Mouse (Mus musculus): Measurements from ENCODE around the gene Cacna2d3. TPM values are rescaled to one million over a fixed set of nuclear protein-coding genes. Genes with fewer than 3 reads are reported as not detected.

Cacna2d3 gene
- total and polyA plus RNA-seq, 3 experiments: not detected

GRCm38 (mm10) chr14:29362448-29362847 is 359.2 kb downstream of the Cacna2d3 start:
- Histone ChIP-seq H3K9ac (ENCODE audit: insufficient read depth, low read depth) (no peak overlapping the region), H3K9me3 (replicated peaks; ENCODE audit: low read length) (peaks cover 28% of the 10 kb centered on the region), H3K27me3 (replicated peaks) (no peaks in the 10 kb centered on the region), H3K4me2 (ENCODE audit: insufficient read depth, low read depth, poor library complexity, severe bottlenecking) (no peak overlapping the region), H3K4me1 (ENCODE audit: control insufficient read depth in 1 of 2, insufficient read depth in 2 of 2) (no peaks in the 10 kb centered on the region), H3K27ac (ENCODE audit: insufficient read depth, low read depth) (no peak overlapping the region), H3K4me3 (replicated peaks in 1 of 3; ENCODE audit: low read depth in 2 of 3, low read length in 2 of 3, poor library complexity in 1 of 3) (no peak overlapping the region), H3K36me3 (replicated peaks in 1 of 2; ENCODE audit: control insufficient read depth in 1 of 2, insufficient read depth in 1 of 2, low read length in 1 of 2) (no peaks in the 10 kb centered on the region), H3K79me2 (replicated peaks; ENCODE audit: control insufficient read depth, extremely low read depth, insufficient read depth, poor library complexity, severe bottlenecking) (no peaks in the 10 kb centered on the region)
- no peak for DNase-seq (ENCODE audit: extremely low read depth)
- TF ChIP-seq MYC (IDR thresholded peaks at IDR 0.05; ENCODE audit: low read depth, low read length) (no peak), RCOR1 (conservative IDR thresholded peaks at IDR 0.05; ENCODE audit: low read depth, low read length) (no peak), POLR2A (IDR thresholded peaks at IDR 0.05; ENCODE audit: low read depth, low read length) (no peak), HCFC1 (IDR thresholded peaks at IDR 0.05; ENCODE audit: low read depth, low read length) (no peak), UBTF (IDR thresholded peaks at IDR 0.05; ENCODE audit: low read depth, low read length) (no peak), IRF4 (IDR thresholded peaks at IDR 0.05; ENCODE audit: low read depth, low read length) (no peak)
- in situ Hi-C loops (cut with MboI; ENCODE audit: low pct_ligation_motif_present, low pct_unique_long_range_greater_than_20kb, low sequenced_read_pairs): no loop called here
- dilution Hi-C loops (cut with MboI; ENCODE audit: extremely low pct_ligation_motif_present, extremely low pct_unique_long_range_greater_than_20kb, low sequenced_read_pairs): no loop called here

DNA sequence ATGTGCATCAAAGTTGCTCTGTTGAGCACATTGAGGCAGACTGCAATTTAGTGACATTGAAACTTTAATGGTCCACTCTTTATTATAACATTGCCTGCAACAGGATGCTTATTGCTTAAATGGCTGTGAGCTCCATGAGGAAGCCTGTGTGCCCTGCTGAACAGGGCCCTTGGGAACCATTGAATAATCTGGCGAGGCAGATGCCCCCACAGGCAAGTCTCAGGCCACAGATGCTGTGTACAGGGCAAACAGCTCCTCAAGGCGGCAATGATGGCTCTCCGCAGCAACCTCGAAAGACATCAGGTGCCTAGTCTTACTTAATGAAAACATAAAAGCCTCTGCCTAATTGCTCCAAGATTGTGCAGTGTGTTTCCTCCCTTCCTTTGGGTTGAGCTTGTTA is 371.0 kb downstream of the Cacna2d3 start:
- no peak overlapping the region for H3K27ac ChIP-seq (ENCODE audit: insufficient read depth, low read depth)
- H3K4me2 ChIP-seq (ENCODE audit: insufficient read depth, low read depth, poor library complexity, severe bottlenecking): no peak overlapping the region
- dilution Hi-C loops (cut with MboI; ENCODE audit: extremely low pct_ligation_motif_present, extremely low pct_unique_long_range_greater_than_20kb, low sequenced_read_pairs) (no loop called here), in situ Hi-C loops (cut with MboI; ENCODE audit: low pct_ligation_motif_present, low pct_unique_long_range_greater_than_20kb, low sequenced_read_pairs) (no loop called here)
- no peak for DNase-seq (ENCODE audit: extremely low read depth)
- no peaks in the 10 kb centered on the region for H3K36me3 ChIP-seq (replicated peaks in 1 of 2; ENCODE audit: control insufficient read depth in 1 of 2, insufficient read depth in 1 of 2, low read length in 1 of 2)
- H3K4me1 ChIP-seq (ENCODE audit: control insufficient read depth in 1 of 2, insufficient read depth in 2 of 2): no peaks in the 10 kb centered on the region
- no peaks in the 10 kb centered on the region for H3K79me2 ChIP-seq (replicated peaks; ENCODE audit: control insufficient read depth, extremely low read depth, insufficient read depth, poor library complexity, severe bottlenecking)
- TF ChIP-seq RCOR1 (conservative IDR thresholded peaks at IDR 0.05; ENCODE audit: low read depth, low read length) (no peak), GABPA (IDR thresholded peaks at IDR 0.05; ENCODE audit: insufficient replicate concordance, low read depth, low read length) (no peak), USF2 (conservative IDR thresholded peaks at IDR 0.05; ENCODE audit: low read depth, low read length) (no peak), CHD1 (IDR thresholded peaks at IDR 0.05; ENCODE audit: low read depth, low read length) (no peak), CHD2 (IDR thresholded peaks at IDR 0.05; ENCODE audit: low read length) (no peak), MAX (IDR thresholded peaks at IDR 0.05; ENCODE audit: low read length) (no peak), JUND (conservative IDR thresholded peaks at IDR 0.05; ENCODE audit: low read depth, low read length) (no peak), POLR2AphosphoS2 (IDR thresholded peaks at IDR 0.05; ENCODE audit: low read depth, low read length) (no peak)
- H3K9ac ChIP-seq (ENCODE audit: insufficient read depth, low read depth): no peak overlapping the region
- no peaks in the 10 kb centered on the region for H3K27me3 ChIP-seq (replicated peaks)
- no peak overlapping the region for H3K4me3 ChIP-seq (replicated peaks in 1 of 3; ENCODE audit: low read depth in 2 of 3, low read length in 2 of 3, poor library complexity in 1 of 3)
- peaks cover 49% of the 10 kb centered on the region for H3K9me3 ChIP-seq (replicated peaks; ENCODE audit: low read length)

GRCm38 (mm10) chr14:29341581-29341980 is 380.1 kb downstream of the Cacna2d3 start:
- Histone ChIP-seq H3K79me2 (replicated peaks; ENCODE audit: control insufficient read depth, extremely low read depth, insufficient read depth, poor library complexity, severe bottlenecking) (no peaks in the 10 kb centered on the region), H3K36me3 (replicated peaks in 1 of 2; ENCODE audit: control insufficient read depth in 1 of 2, insufficient read depth in 1 of 2, low read length in 1 of 2) (no peaks in the 10 kb centered on the region), H3K27me3 (replicated peaks) (no peaks in the 10 kb centered on the region), H3K9ac (ENCODE audit: insufficient read depth, low read depth) (no peak overlapping the region), H3K4me3 (replicated peaks in 1 of 3; ENCODE audit: low read depth in 2 of 3, low read length in 2 of 3, poor library complexity in 1 of 3) (no peak overlapping the region), H3K4me2 (ENCODE audit: insufficient read depth, low read depth, poor library complexity, severe bottlenecking) (no peak overlapping the region), H3K27ac (ENCODE audit: insufficient read depth, low read depth) (no peak overlapping the region), H3K4me1 (ENCODE audit: control insufficient read depth in 1 of 2, insufficient read depth in 2 of 2) (no peaks in the 10 kb centered on the region), H3K9me3 (replicated peaks; ENCODE audit: low read length) (peaks cover 46% of the 10 kb centered on the region)
- TF ChIP-seq E2F4 (IDR thresholded peaks at IDR 0.05; ENCODE audit: insufficient replicate concordance, low read depth, low read length) (no peak), CHD2 (IDR thresholded peaks at IDR 0.05; ENCODE audit: low read length) (no peak), RAD21 (IDR thresholded peaks at IDR 0.05; ENCODE audit: low read depth, low read length) (no peak), ELF1 (IDR thresholded peaks at IDR 0.05; ENCODE audit: low read depth, low read length) (no peak)
- dilution Hi-C loops (cut with MboI; ENCODE audit: extremely low pct_ligation_motif_present, extremely low pct_unique_long_range_greater_than_20kb, low sequenced_read_pairs) (no loop called here), in situ Hi-C loops (cut with MboI; ENCODE audit: low pct_ligation_motif_present, low pct_unique_long_range_greater_than_20kb, low sequenced_read_pairs) (no loop called here)
- DNase-seq (ENCODE audit: extremely low read depth): no peak

All from CH12.LX (cell line).